Mouse (Mus musculus) MEL (cell line): ENCODE measurements at regions not wholly inside any gene's neighbourhood (a gene's known extent, or its start where the extent isn't known, plus 50 kb on each side); places are given as distances from the start of the nearest gene placed in this dataset.

Experiments
- DNase-seq: peaks from one replicate; pipeline ENCODE4 v3.0.0; 2011; ENCODE audit warnings: low read depth, low spot score
- H3K27ac ChIP-seq: 2 replicates; pipeline ENCODE4 v1.5.1; 2012; ENCODE audit warnings: low read depth, mild to moderate bottlenecking, control low read depth, low read length, moderate library complexity; ENCODE audit not compliant: control insufficient read depth
- H3K27me3 ChIP-seq, 2 experiments: fragments of 150-350 bp in 1 of 2; sonication (generic) in 1 of 2; 2 replicates each; pipeline ENCODE4 v1.6.1; 2012; ENCODE audit warnings: low read length in 2 of 2, mild to moderate bottlenecking in 2 of 2, improper control_type of control experiment in 1 of 2, moderate library complexity in 1 of 2; ENCODE audit not compliant: insufficient read depth in 2 of 2, control insufficient read depth in 1 of 2
- H3K36me3 ChIP-seq, 2 experiments: 2 replicates each; pipeline ENCODE4 v1.6.1; 2012 to 2014; ENCODE audit warnings: low read length in 2 of 2, improper control_type of control experiment in 1 of 2, inconsistent platforms in 1 of 2, mild to moderate bottlenecking in 1 of 2; ENCODE audit not compliant: insufficient read depth in 2 of 2, control insufficient read depth in 1 of 2
- H3K4me1 ChIP-seq, 2 experiments: fragments of 150-350 bp in 1 of 2; sonication (generic) in 1 of 2; 2 replicates each; pipeline ENCODE4 v1.6.1; 2012; ENCODE audit warnings: low read length in 2 of 2, improper control_type of control experiment in 1 of 2, mild to moderate bottlenecking in 1 of 2; ENCODE audit not compliant: insufficient read depth in 2 of 2, control insufficient read depth in 1 of 2
- H3K4me3 ChIP-seq, 2 experiments: fragments of 150-350 bp in 1 of 2; sonication (generic) in 1 of 2; 2 replicates each; pipeline ENCODE4 v1.5.1; 2012; ENCODE audit warnings: low read depth in 2 of 2, low read length in 2 of 2, mild to moderate bottlenecking in 2 of 2, moderate library complexity in 2 of 2, control low read depth in 1 of 2, improper control_type of control experiment in 1 of 2; ENCODE audit not compliant: control insufficient read depth in 1 of 2, insufficient read depth in 1 of 2
- H3K79me2 ChIP-seq: 2 replicates; pipeline ENCODE4 v1.6.1; 2012; ENCODE audit warnings: mild to moderate bottlenecking, low read length, moderate library complexity; ENCODE audit not compliant: control insufficient read depth, poor library complexity, insufficient read depth
- H3K9ac ChIP-seq: 2 replicates; pipeline ENCODE4 v1.6.1; 2012; ENCODE audit warnings: low read depth, mild to moderate bottlenecking, control low read depth, low read length, moderate library complexity; ENCODE audit not compliant: control insufficient read depth, poor library complexity, severe bottlenecking
- H3K9me3 ChIP-seq: fragments of 150-350 bp; sonication (generic); replicated peaks from 2 replicates; pipeline ENCODE4 v1.6.1; 2012; ENCODE audit warnings: mild to moderate bottlenecking, low read length, improper control_type of control experiment, moderate library complexity; ENCODE audit not compliant: insufficient read depth
- BHLHE40 ChIP-seq: IDR thresholded peaks from 2 replicates; pipeline ENCODE4 v1.6.1; 2012; ENCODE audit warnings: low read depth, mild to moderate bottlenecking, inconsistent platforms, low read length, improper control_type of control experiment, borderline replicate concordance
- CHD1 ChIP-seq: IDR thresholded peaks from 2 replicates; pipeline ENCODE4 v1.6.1; 2012; ENCODE audit warnings: low read depth, mild to moderate bottlenecking, inconsistent platforms, low read length, improper control_type of control experiment
- CHD2 ChIP-seq: IDR thresholded peaks from 2 replicates; pipeline ENCODE4 v1.6.1; 2011; ENCODE audit warnings: low read length, improper control_type of control experiment
- CTCF ChIP-seq, 3 experiments: IDR thresholded peaks in 2 of 3; conservative IDR thresholded peaks in 1 of 3; 2 replicates each; pipeline ENCODE4 v1.5.1; 2011 to 2012; ENCODE audit warnings: low read length in 3 of 3, low read depth in 2 of 3, mild to moderate bottlenecking in 2 of 3, improper control_type of control experiment in 1 of 3, inconsistent platforms in 1 of 3, mixed read lengths in 1 of 3, moderate library complexity in 1 of 3; ENCODE audit not compliant: control insufficient read depth in 1 of 3, insufficient read depth in 1 of 3, poor library complexity in 1 of 3, severe bottlenecking in 1 of 3
- GATA1 ChIP-seq: IDR thresholded peaks from 2 replicates; pipeline ENCODE4 v1.6.1; 2011; ENCODE audit warnings: low read depth, low read length, improper control_type of control experiment
- JUND ChIP-seq: IDR thresholded peaks from 2 replicates; pipeline ENCODE4 v1.6.1; 2011; ENCODE audit warnings: low read depth, mild to moderate bottlenecking, improper control_type of control experiment, low read length
- KAT2A ChIP-seq: conservative IDR thresholded peaks from 2 replicates; pipeline ENCODE4 v1.6.1; 2012; ENCODE audit warnings: low read depth, low read length, improper control_type of control experiment, inconsistent platforms
- MAX ChIP-seq: IDR thresholded peaks from 2 replicates; pipeline ENCODE4 v1.6.1; 2011; ENCODE audit warnings: low read length, improper control_type of control experiment
- MEF2A ChIP-seq: IDR thresholded peaks from 2 replicates; pipeline ENCODE4 v1.6.1; 2014; ENCODE audit warnings: low read depth, mild to moderate bottlenecking, inconsistent platforms, low read length, improper control_type of control experiment; ENCODE audit not compliant: poor library complexity, insufficient replicate concordance, severe bottlenecking; ENCODE audit errors: extremely low read depth
- MYC ChIP-seq: IDR thresholded peaks from 2 replicates; pipeline ENCODE4 v1.6.1; 2011; ENCODE audit warnings: low read depth, mild to moderate bottlenecking, low read length, improper control_type of control experiment, moderate library complexity
- RAD21 ChIP-seq: IDR thresholded peaks from 2 replicates; pipeline ENCODE4 v1.6.1; 2011; ENCODE audit warnings: mild to moderate bottlenecking, low read depth, low read length, improper control_type of control experiment
- RCOR1 ChIP-seq: IDR thresholded peaks from 2 replicates; pipeline ENCODE4 v1.6.1; 2012; ENCODE audit warnings: low read depth, mild to moderate bottlenecking, inconsistent platforms, low read length, improper control_type of control experiment
- SMC3 ChIP-seq: IDR thresholded peaks from 2 replicates; pipeline ENCODE4 v1.6.1; 2011; ENCODE audit warnings: low read depth, low read length, improper control_type of control experiment
- TAL1 ChIP-seq: IDR thresholded peaks from 2 replicates; pipeline ENCODE4 v1.6.1; 2012; ENCODE audit warnings: mild to moderate bottlenecking, inconsistent platforms, low read length, moderate library complexity, mixed read lengths
- UBTF ChIP-seq: IDR thresholded peaks from 2 replicates; pipeline ENCODE4 v1.6.1; 2012; ENCODE audit warnings: low read depth, mild to moderate bottlenecking, inconsistent platforms, low read length, improper control_type of control experiment, moderate library complexity, borderline replicate concordance; ENCODE audit not compliant: insufficient read depth
- USF2 ChIP-seq, 2 experiments: IDR thresholded peaks; 2 replicates each; pipeline ENCODE4 v1.6.1; 2011 to 2012; ENCODE audit warnings: improper control_type of control experiment in 2 of 2, low read length in 2 of 2, borderline replicate concordance in 1 of 2, inconsistent platforms in 1 of 2, low read depth in 1 of 2, mild to moderate bottlenecking in 1 of 2; ENCODE audit not compliant: insufficient read depth in 1 of 2
- ZC3H11A ChIP-seq: IDR thresholded peaks from 2 replicates; pipeline ENCODE4 v1.6.1; 2012; ENCODE audit warnings: low read depth, mild to moderate bottlenecking, inconsistent platforms, low read length, improper control_type of control experiment
- ZMIZ1 ChIP-seq: IDR thresholded peaks from 2 replicates; pipeline ENCODE4 v1.6.1; 2012; ENCODE audit warnings: low read depth, mild to moderate bottlenecking, inconsistent platforms, low read length, improper control_type of control experiment, moderate library complexity

DNA sequence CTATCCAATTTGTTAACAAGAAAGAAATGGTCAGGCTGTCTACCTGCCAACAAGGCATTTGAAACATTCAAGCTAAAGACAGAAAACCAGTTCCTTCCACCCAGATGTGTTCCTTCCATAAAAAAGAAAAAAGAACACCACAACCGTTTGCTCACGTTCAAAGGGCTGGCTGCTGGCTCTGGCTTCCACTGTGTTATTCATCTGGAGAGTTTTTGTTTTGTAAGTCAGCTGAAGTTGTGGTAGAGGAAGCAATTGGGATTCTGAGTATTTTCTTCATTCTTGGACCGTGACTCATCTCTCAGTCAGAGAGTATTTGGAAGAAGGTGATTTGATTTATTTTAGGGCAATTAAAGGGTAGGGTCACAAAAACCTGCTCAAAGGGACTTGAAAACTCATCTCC lies 203.2 kb upstream of the Klf4 start:
- DNase-seq: no peak
- Histone ChIP-seq H3K27me3 (no peaks in the 10 kb centered on the region), H3K27ac (no peak overlapping the region), H3K79me2 (no peaks in the 10 kb centered on the region)
- TF ChIP-seq MYC: no peak
- TF ChIP-seq RCOR1: no peak
- no peak for TF ChIP-seq RAD21
- no peak for TF ChIP-seq ZC3H11A
- no peak for TF ChIP-seq MAX
- TF ChIP-seq KAT2A: no peak
- TF ChIP-seq SMC3: no peak
- no peak for TF ChIP-seq UBTF
- no peak for TF ChIP-seq ZMIZ1
- TF ChIP-seq USF2 (IDR thresholded peaks at IDR 0.05; ENCODE audit: borderline replicate concordance in 1 of 2, insufficient read depth in 1 of 2, low read depth in 1 of 2, low read length in 2 of 2): no peak
- no peak for TF ChIP-seq MEF2A
- TF ChIP-seq CHD1: no peak
- TF ChIP-seq GATA1: no peak
- no peak for TF ChIP-seq CHD2
- no peak for TF ChIP-seq TAL1
- no peak for TF ChIP-seq CTCF (IDR thresholded peaks at IDR 0.05 in 2 of 3, conservative IDR thresholded peaks at IDR 0.05 in 1 of 3; ENCODE audit: control insufficient read depth in 1 of 3, insufficient read depth in 1 of 3, low read depth in 2 of 3, low read length in 3 of 3, poor library complexity in 1 of 3, severe bottlenecking in 1 of 3)
- TF ChIP-seq, all 39 proteins: peak for 0
- H3K9ac ChIP-seq: no peak overlapping the region
- no peaks in the 10 kb centered on the region for H3K9me3 ChIP-seq
- no peaks in the 10 kb centered on the region for H3K4me1 ChIP-seq
- H3K36me3 ChIP-seq: no peaks in the 10 kb centered on the region
- no peak overlapping the region for H3K4me3 ChIP-seq

GRCm38 (mm10) chr4:55734331-55734730 lies 202.1 kb upstream of the Klf4 start:
- H3K27me3 ChIP-seq: no peaks in the 10 kb centered on the region
- no peak overlapping the region for H3K9ac ChIP-seq
- H3K4me3 ChIP-seq: no peak overlapping the region
- no peaks in the 10 kb centered on the region for H3K79me2 ChIP-seq
- no peak for TF ChIP-seq MEF2A
- no peak for TF ChIP-seq BHLHE40
- no peak for TF ChIP-seq RCOR1
- no peak for TF ChIP-seq SMC3
- TF ChIP-seq CTCF (IDR thresholded peaks at IDR 0.05 in 2 of 3, conservative IDR thresholded peaks at IDR 0.05 in 1 of 3; ENCODE audit: control insufficient read depth in 1 of 3, insufficient read depth in 1 of 3, low read depth in 2 of 3, low read length in 3 of 3, poor library complexity in 1 of 3, severe bottlenecking in 1 of 3): no peak
- no peak for TF ChIP-seq JUND
- no peak overlapping the region for H3K27ac ChIP-seq
- no peaks in the 10 kb centered on the region for H3K36me3 ChIP-seq
- DNase-seq: no peak
- H3K9me3 ChIP-seq: no peaks in the 10 kb centered on the region
- no peaks in the 10 kb centered on the region for H3K4me1 ChIP-seq
